Mouse (Mus musculus): ENCODE data around the gene Secisbp2.

Gene Secisbp2

GRCm38 (mm10) chr13:51685290-51685966, 33.9 kb downstream of the Secisbp2 start:
- DNase-seq (ENCODE audit: low spot score in 2 of 2): no peak

- no peak for DNase-seq (ENCODE audit: low spot score in 2 of 2)
Observed at GRCm38 (mm10) chr13:51686966-51687365, 35.5 kb downstream of the Secisbp2 start.

- no peak for DNase-seq (ENCODE audit: low spot score in 2 of 2)
Observed at GRCm38 (mm10) chr13:51688688-51689087, 37.2 kb downstream of the Secisbp2 start.

DNA sequence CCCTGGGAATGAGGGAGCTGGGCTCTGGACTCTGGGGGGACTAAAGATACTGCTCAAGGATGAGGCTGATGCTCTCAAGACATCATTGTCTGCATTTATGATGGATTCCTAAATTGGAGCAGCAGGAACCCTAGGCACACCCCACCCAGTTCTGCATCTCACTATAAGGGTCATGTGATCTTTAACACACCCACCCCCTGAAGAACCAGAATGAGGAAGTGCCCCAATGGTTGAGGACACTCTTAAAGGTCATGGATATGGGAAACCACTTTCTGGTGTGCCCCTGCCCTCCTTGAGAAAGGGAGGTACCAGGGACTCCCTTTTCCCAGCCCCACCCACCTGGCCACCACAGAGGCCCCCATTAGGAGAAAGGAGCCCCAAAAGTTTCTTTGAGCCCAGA, 45.0 kb downstream of the Secisbp2 start:
- DNase-seq (ENCODE audit: low spot score in 2 of 2): no peak

GRCm38 (mm10) chr13:51697455-51697854, 46.0 kb downstream of the Secisbp2 start:
- no peak for DNase-seq (ENCODE audit: low spot score in 2 of 2)

DNA sequence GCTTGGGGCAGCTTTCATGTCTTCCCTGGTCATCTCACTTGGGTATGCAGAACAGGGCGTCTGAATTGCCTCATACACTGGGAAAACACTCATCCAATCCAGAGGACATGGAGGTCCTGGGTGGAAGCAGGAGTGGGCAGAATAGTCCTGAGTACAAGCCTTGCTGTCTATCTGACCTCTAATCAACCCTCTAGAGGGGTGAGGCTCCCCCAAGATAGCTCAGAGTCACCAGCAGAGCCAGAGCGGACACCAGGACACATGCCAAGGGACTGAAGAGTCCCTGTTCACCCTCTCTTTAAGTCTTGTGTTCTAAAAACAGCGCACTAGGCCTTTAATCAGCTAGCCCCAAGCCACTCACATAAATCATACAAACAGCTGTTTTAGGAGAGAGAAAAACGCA, 46.4 kb downstream of the Secisbp2 start:
- DNase-seq (ENCODE audit: low spot score in 2 of 2): no peak

DNA sequence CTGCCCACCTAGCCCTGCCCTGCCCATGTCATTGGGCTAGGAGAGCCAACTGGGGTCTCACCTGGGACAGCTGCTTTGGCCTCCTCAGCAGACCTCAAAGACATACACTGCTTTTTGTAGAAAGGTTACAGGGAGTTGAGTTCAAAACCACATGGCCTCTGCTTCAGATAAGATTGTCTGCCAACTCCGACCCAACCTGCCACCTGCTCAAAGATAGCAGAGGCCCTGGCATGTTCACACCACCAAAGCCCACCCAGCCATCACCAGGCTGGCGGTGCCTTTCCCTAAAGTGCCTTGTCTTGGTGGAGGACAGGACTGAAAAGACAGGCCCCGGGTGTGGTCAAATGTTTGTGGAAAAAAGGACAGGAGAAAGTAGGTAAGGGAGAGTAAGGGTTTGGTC, 46.8 kb downstream of the Secisbp2 start:
- no peak for DNase-seq (ENCODE audit: low spot score in 2 of 2)

DNA sequence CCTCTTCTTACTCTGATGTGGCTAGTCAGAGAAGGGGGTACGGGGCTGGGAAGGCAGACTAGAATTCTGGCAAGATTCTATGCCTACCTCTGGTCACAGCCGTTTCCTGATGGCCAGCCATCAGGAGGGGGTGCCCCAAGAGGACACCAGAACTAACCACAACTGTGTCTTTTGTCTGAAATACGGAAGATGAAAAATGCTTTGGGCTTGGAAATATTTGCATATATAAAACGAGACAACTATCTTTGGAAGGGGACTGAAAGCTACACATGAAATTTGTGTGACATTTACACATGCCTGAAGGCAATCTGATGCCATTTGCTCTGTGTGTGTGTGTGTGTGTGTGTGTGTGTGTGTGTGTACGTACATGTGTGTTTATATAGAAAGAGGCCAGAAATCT, 52.4 kb downstream of the Secisbp2 start:
- no peak for DNase-seq (ENCODE audit: low spot score in 2 of 2)

DNA sequence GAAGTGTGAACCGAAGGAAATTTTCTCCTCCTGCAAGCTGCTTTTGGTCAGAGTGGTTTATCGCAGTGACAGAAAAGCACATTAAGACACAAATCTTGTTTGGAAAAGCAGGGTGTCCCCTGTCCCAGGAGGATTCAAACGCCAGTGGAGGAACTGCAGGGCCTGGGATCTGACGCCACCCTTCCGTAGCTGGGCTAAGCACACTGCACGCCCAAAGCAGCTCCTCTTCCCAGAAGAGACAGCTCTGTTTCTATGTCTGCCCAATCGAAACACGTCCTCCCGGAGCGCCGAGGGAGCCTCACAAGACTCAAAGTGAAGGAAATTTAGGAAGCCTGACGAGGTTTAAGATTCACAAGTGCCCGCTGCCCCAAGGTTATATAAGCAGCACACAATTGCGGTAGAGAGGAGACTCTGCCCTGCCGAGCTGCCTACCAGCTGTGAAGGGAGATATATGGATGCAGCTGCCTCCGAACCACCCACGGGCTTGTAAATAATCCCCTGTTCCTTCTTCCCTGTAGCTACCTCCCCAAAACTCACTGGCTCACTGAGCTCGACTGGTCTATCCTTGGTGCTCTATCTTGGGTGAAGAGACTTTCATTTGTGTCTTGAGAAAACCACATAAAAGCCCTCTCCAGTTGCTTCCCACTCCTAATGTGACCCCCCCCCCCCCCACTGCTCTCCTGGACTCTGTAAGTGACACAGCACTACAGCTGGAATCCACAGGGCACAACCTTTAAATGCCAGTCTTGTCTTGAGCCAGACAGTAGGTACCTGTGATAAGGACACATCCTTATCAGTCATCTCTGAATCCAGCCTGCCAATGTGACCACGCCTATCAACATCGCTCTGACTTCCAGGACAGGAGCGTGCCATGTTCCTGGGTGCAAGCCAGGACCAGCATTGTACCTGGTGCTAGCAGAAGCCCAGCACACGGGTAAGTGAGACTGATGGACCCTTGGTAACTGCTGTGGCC, 54.7 kb downstream of the Secisbp2 start:
- DNase-seq (ENCODE audit: low spot score in 2 of 2): no peak

DNA sequence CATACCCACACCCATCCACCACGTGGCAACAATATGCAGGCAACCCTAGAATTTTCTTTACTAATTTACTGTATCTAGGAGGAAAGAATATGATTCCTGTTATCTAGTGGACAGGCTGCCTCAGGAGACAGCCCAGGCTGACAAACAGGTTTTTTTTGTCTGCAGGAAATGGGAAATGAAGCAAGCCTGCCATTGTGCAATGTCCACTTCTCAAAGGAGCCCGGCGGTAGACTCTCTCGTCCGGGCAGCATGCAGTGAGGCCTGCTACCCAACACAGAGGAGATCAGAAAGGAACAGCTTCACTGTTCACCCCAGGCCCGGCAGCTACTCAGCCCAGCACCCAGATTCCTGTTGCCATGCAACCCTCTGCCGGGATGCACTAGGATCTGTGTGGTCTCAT, 59.2 kb downstream of the Secisbp2 start:
- no peak for DNase-seq (ENCODE audit: low spot score in 2 of 2)

GRCm38 (mm10) chr13:51712022-51712421, 60.5 kb downstream of the Secisbp2 start:
- DNase-seq (ENCODE audit: low spot score in 2 of 2): no peak

GRCm38 (mm10) chr13:51716350-51717263, 65.1 kb downstream of the Secisbp2 start:
- DNase-seq (ENCODE audit: low spot score in 2 of 2): peak in 1 of 2 experiments; percentile 36

- no peak for DNase-seq (ENCODE audit: low spot score in 2 of 2)
Observed at GRCm38 (mm10) chr13:51719256-51719655, 67.8 kb downstream of the Secisbp2 start.

DNA sequence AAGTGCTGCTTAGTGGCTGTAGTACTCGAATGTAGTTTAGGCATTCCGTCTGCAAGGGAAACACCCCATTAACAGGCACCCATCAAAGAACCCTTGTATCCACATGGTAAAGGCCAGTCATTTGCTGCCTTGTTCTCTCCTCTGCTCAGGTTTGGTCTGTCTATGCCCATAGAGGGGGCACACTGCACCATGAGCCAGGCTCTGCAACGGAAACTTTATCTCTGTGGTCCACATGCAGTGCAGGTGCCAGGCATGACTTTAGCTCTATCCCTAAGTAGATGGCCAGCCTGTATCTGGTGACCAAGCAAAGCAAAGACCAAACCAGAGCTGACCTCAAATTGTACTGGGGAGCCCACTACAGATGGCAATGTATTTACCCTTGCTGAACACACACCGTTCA, 69.1 kb downstream of the Secisbp2 start:
- no peak for DNase-seq (ENCODE audit: low spot score in 2 of 2)

DNA sequence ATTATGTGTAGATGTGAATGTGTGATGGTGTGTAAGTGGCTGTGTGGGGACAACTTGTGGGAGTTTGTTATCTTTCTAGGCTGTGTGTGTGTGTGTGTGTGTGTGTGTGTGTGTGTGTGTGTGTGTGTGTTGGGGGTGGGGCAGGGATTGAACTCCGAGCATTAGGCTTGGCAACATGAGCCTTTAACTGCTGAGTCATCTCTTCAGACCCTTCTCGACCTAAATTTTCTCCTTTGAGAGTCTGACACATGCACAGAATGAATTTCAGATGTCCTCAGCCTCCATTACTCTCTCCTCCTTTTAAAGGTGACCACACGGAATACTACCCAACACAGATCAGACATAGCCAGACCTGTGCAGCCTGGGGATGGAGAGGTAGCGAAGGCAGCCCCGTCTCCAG, 71.6 kb downstream of the Secisbp2 start:
- no peak for DNase-seq (ENCODE audit: low spot score in 2 of 2)

DNA sequence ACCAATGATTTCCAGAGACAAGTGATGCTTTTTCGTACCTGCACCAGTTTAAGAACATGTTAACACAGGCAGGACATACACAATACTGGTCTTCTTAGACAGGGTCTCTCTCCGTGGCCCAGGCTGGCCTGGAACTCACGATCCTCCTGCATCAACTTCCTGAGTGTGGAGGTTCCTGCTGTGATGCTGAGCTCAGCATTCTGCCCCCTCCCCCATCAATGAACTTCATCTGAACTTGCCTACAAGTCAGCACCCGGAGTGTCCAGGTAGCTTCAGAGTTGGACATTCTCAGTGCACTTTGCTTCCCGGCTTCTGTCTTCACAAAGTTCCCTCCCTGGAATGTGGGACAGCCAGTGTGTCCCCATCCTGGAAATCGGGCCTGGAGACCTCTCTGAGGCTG, 73.1 kb downstream of the Secisbp2 start:
- no peak for DNase-seq (ENCODE audit: low spot score in 2 of 2)

- DNase-seq (ENCODE audit: low spot score in 2 of 2): no peak
Observed at GRCm38 (mm10) chr13:51725446-51725845, 73.9 kb downstream of the Secisbp2 start.

DNA sequence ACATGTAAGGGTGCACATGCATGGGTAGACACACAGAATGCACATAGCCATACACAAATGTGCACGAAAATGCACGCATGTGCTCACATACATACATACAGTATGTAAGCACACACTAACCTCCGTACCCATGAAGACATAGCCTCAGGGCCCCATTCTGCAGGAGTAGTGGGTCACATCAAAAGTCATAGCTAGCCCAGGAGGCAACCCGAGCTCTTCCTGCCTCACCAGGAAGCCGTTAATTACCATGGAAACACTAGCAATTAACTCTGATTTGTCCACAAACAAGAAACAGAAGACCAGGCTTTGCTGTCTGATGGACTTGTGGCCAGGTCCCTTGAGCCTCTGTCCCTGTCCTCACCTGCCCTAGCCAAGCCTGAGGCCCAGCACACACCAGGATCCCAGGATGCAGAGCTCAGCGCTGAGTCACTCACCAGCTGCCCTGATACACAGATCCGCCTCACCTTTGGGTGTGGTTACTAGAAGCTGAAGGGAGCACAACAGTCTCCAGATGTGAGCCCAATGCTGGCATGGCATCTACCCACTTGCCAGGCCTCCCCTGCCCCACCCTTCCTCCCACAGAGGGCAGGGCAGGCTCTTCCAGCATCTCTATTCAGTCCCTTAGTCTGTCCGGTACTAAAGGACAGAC, 74.6 kb downstream of the Secisbp2 start:
- DNase-seq (ENCODE audit: low spot score in 2 of 2): no peak

DNA sequence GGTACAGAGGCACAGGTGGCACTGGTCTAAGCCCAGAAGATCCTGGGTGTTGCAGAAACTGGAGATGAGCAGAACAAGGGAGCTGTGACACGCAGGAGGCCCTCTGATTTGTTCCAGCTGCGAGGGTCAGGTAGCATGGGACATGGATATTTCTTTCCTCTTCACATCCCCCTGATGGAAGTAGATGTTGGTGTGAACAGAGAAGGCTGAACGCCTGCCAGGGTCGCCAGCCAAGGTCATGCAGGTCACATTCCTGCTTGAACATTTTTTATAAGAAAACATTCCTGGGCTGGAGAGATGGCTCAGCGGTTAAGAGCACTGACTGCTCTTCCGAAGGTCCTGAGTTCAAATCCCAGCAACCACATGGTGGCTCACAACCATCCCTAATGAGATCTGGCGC, 75.9 kb downstream of the Secisbp2 start:
- no peak for DNase-seq (ENCODE audit: low spot score in 2 of 2)

DNA sequence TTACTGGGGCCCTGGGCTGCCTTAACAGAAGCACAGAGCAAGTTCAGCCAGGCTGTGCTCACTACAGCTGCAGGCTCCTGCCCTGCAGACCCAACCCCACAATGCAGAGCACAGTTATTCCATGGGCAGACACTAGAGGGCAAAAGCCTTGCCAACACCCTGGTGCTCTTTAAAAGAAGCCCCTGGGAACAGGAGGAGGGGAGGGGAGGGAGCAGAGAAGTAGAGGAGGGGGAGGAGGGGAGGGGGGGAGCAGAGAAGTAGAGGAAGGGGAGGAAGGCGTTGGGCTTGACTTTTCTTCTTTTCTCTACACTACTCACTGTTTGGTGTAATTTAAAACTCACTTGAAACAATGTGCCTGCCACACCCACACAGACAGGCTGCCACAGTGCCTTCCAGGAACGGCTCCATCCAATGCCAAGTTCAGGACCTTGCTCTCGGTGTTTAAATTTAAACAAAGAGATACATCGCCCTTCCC, 78.4 kb downstream of the Secisbp2 start:
- peak in 1 of 2 experiments; percentile 27 for DNase-seq (ENCODE audit: low spot score in 2 of 2)

DNA sequence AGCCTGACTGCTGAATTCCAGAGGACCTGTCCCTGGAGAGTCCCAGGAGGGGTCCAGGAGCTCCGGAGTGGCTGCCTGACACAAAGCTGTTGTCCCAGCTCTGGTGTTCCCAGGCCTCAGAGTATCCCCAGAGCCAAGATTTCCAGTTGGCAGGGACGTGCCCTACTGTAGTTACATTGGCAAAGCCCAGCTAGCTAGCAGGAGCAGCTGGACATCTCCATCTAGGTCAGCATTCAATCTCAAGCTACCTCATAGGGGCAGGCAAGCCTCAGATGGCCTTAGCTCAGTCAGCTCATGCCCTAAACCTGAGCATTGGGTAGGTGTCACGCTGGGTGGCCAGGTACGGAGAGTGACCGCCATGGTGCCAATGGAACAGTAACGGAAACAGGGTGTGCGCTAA, 80.0 kb downstream of the Secisbp2 start:
- peak in 1 of 2 experiments; percentile 19 for DNase-seq (ENCODE audit: low spot score in 2 of 2)

Data from cerebellum, postnatal 4 days (tissue).